Mouse (Mus musculus) skeletal muscle tissue, adult 2 months (tissue): ENCODE results near the gene Cntnap2.
A peak's percentile ranks its signal among the peaks of the same experiment; 100 is the strongest.
"Not testable (repeated sequence)": the region's sequence is repeated elsewhere in the genome, so short reads cannot be mapped to it uniquely, and the experiment has no call there.

Experiments
- DNase-seq: peaks from one replicate; pipeline ENCODE4 v3.0.0-alpha.2; 2012; ENCODE audit warnings: low read depth, low spot score

The Cntnap2 gene

DNA sequence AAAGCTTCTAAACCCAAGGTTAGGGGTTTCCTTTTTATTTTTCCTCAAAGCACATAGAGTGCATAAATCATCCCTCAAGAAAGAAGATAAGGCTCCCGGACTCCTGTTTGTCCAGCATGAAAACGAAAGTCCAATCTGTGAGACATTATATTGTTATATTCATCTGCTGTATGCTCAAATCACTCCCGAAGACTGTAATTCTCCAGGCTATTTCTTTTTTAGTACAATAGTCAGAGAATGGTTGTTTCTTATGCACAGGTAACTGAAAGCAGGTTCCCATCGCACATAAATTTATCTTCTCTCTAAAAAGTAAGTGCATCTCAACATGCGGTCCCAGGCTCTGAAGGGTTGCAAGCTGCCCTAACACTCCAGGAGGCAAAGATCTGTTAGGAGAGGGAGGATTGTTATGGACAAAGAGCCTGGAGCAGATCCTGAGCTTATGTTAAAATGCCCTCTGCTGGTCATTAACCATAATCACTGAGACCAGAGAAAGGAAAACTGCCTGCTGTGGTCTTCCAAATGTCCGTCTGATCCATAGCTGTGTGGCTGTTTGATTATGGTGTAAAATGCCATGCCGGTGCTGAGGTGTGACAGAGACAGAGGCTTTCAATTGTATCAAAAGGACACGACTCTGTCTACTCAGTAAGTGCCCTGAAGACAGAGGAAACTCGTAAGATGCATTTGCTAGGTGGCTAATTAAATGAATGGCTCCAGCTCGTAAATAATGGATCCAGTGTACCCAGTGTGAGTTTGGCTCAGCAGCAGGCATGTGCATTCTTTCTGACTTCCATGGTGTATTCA lies 2116.4 kb downstream of the Cntnap2 start:
- not testable (repeated sequence) for DNase-seq

- DNase-seq: not testable (repeated sequence)
Measured at GRCm38 (mm10) chr6:47176157-47176555, 2117.0 kb downstream of the Cntnap2 start.

DNA sequence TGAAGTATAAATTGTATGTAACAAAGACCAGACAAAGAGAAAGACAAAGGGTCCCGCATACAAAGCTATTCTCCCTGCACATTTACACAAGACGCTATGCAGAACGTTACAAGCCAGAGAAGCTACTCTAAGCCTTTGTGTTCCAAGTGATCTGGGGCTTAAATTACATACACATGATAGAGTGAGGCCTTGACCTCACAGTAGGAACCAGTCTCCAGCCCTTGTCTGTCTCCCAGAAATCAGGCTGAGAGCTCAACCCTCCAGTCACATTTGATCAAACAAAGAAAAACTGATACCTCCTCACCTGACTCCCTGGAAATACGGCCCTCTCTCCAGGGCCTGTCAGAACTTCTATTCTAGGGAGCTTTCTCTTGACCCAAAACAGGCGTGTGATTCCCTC lies 2122.2 kb downstream of the Cntnap2 start:
- DNase-seq: not testable (repeated sequence)

DNA sequence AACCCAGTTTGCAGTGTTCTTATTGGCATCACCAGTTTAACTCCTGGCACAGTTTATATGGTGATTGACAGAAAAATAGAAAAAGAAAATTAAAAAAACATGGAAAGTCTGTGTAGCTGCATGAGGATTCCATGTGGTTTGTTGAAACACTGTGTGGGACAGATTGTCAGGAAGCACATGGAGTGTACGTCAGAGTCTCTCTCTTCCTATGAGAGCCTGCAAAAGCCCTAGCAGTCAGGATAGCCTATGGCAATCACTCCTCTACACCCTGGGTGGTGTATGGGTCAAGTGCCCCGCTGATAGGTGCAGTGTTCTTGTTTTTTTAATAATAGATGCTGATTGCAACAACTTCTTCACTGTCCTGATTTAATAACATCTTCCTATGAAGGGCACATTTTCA lies 2123.1 kb downstream of the Cntnap2 start:
- no peak for DNase-seq

GRCm38 (mm10) chr6:47182756-47183155 lies 2123.6 kb downstream of the Cntnap2 start:
- DNase-seq: no peak

GRCm38 (mm10) chr6:47183850-47184249 lies 2124.7 kb downstream of the Cntnap2 start:
- not testable (repeated sequence) for DNase-seq

- DNase-seq: no peak
Measured at GRCm38 (mm10) chr6:47188193-47188592, 2129.0 kb downstream of the Cntnap2 start.

GRCm38 (mm10) chr6:47188596-47188995 lies 2129.4 kb downstream of the Cntnap2 start:
- not testable (repeated sequence) for DNase-seq

DNA sequence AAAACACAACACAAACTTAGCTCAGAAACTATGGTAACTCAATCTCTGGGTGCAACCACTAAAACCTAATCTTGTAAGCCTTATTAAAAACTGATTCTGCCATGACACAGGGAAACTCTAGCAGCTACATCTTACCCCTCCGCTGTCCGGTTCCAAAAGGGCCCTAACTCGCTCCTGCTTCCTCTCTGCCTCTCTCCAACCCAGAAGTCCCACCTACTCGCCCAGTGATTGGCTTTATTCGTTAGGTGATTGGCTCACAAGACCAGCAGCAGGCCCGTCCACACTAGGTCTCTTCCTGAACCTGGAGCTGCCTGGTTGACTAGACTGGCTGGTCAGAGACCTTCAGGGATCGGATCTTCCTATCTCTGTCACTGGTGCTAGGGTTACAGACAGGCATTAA lies 2131.1 kb downstream of the Cntnap2 start:
- DNase-seq: no peak

- peak; percentile 40 for DNase-seq
Measured at GRCm38 (mm10) chr6:47191277-47191800, 2132.2 kb downstream of the Cntnap2 start.

- DNase-seq: no peak
Measured at GRCm38 (mm10) chr6:47191940-47192339, 2132.8 kb downstream of the Cntnap2 start.

DNA sequence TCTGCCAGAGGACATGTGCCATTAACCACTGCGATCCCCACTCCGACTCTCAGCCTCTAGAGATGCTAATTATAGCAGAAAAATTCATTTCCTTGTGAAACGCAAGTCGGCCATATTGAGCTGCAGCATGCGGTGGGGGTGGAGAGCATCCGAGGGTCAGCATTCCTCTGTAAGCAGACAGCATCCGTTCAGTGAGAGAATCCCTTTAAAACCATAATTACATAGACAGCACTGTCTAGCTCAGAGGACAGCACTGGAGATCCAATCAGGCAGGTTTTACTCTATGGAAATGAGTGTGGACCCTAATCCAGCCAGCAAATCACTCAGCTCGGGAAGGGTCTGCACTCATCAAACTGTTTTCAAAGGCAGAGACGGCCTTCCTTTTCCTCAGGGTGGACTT lies 2133.3 kb downstream of the Cntnap2 start:
- DNase-seq: no peak

DNA sequence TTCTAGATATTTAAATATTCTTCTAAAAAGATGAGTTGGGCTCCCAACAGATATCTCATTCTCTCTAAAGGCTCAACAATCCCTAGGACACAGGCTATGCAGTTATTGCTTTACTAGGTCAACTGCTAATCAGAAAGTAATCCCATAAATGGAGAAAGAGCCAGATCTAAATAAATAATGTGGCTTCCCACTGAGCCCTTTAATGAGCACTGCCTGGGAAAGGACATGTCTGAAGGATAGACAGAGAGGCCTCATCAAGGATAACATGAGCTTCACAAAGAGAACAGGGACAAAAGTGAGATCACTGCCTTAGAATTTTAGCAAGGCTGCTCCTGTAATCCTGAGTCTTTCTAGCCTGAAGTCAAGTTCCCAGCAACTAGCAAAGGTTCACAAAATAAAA lies 2138.4 kb downstream of the Cntnap2 start:
- DNase-seq: no peak

DNA sequence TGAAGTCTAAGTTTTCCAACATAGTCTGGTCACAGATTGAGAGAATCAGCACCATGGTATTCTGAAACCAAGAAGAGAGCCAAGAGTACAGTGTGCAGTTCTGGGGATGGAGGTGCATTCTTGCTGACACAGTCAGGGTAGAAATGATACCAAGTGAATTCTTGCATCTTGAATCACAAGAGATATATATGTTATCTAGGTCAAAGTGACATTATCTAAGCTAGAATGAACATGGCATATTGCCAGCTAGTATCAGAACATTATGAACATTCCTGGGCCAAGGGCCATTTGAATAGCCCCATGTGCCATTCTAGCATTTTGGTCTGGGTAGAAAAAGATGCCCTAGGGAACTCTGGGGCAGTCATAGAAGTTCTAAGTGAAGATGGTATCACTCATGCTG lies 2141.5 kb downstream of the Cntnap2 start:
- no peak for DNase-seq

DNA sequence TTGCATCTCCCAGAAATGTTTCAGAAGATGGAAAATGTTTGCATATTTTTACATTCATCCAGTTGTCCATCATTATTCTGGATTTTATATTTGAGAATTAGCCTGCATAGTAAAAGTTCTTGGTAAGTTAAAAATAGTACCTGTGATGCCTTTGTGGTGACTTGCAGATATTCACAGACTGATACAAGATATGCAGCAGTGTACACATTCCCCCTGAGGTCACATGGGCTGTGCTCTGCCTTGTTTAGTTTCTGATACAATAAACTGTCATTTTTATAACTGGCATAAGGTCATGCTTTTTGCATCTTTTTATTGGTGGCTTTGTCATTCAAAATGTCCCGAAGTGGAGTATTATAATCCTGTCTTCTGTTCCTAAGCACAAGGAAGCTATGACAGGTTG lies 2148.9 kb downstream of the Cntnap2 start:
- no peak for DNase-seq

DNA sequence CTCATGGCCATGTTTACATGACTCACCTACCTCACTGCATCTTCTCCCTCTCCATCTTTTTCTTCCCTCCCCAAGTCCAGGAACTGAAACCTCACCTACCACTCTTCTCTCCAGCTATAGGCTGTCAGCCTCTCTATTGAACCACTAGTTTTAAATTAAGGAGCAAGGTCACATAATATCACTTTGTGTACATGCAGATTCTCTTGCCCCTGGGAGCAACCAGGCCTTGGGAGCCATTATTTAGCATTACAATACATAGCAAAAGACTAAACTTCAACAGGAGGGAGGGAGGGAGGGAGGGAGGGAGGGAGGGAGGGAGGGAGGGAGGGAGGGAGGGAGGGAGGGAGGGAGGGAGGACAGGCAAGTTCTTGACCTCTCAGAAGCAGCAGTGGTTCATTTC lies 2155.6 kb downstream of the Cntnap2 start:
- no peak for DNase-seq

- peak; percentile 17 for DNase-seq
Measured at GRCm38 (mm10) chr6:47223578-47223977, 2164.4 kb downstream of the Cntnap2 start.

DNA sequence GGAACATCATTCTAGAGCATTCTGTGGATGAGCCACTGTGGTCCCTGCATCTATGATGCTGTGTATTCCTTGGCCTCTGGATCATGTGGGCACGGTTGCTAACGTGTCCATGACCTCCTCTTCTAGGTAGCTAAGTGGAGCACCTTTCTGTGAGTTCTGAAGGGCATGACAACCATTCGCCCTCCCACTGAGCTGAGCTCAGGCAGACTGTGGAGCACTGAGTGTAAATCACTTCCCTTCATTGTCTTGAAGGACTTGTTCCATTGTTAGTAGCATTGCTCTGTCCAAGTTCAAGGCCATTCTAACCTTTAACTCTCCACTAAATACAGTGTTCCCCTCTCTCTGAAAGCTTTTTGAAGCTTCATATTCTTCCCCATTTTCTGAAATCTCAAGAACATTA lies 2166.2 kb downstream of the Cntnap2 start:
- not testable (repeated sequence) for DNase-seq

DNA sequence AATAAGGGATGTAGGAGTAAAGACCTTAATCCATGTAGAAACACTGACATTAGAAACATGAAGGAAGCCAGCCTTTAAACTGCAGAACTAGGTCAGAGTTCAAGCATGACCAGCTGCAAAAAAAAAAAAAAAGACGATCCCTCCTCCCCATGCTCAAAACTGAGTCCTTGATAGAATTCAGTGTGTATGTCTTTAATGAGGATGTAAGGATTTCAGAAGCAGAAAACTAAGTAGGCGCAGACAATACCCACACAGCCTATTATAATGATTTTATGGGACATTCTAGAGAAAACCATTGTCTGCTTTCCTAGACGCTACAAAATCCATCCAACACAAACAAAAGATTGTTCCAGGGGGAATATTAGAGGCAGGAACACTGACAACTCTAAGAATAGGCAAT lies 2168.4 kb downstream of the Cntnap2 start:
- DNase-seq: no peak

DNA sequence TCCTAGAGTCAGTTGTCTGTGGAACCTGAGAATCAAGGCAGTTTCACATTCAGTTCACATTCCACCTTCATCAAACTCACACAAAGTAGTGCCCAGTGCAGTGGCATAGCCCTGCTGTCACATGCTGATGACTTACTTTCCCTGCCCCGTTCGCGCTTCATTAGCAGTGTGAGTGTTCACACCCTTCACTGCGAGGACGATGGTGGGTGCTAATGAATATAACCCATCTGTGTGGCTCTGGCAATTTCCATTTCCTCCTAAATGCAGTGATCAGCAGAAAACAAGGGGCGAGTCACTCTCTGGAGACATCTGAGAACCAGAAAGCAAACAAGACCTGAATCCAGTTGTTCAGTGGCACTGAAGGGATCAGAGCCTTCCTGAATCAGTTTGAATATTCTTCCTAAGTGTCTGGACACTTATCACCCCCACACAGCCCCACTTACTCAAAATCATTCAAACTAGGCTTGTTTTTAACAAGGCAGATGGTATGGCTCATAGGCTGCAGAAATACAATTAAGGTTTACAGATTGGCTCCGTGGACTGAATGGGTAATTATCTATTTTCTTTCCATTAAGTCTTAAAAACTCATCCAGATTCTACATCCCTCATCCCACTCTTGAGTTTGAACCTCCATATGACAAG lies 2169.6 kb downstream of the Cntnap2 start:
- peak; percentile 3 for DNase-seq

- DNase-seq: no peak
Measured at GRCm38 (mm10) chr6:47231513-47231912, 2172.4 kb downstream of the Cntnap2 start.

GRCm38 (mm10) chr6:47239376-47239921 lies 2180.3 kb downstream of the Cntnap2 start:
- no peak for DNase-seq

- DNase-seq: no peak
Measured at GRCm38 (mm10) chr6:47241379-47241778, 2182.2 kb downstream of the Cntnap2 start.
